Comparison of ENCODE assay signal across 23 mouse cellular contexts in genomic region chr9:123024201-123024600, GRCm38 (mm10). TPM values are rescaled to one million over a fixed set of nuclear protein-coding genes. Genes with fewer than 3 reads are reported as not detected.
"Had no signal": no experiment of that assay in that cellular context is flagged by ENCODE, and none has a peak within 500 bp of the region (broad histone marks: within the 10 kb centered on the region; RNA-seq: fewer than 3 reads in every experiment).

No protein-coding gene starts in this region.

- H3K36me3 ChIP-seq: limb, embryonic 10.5 days; limb, embryonic 13.5 days; liver, embryonic 15.5 days; lung, embryonic 15.5 days; midbrain, embryonic 10.5 days; midbrain, embryonic 13.5 days; neural tube, embryonic 13.5 days had no signal

- H3K27me3 ChIP-seq: limb, embryonic 13.5 days; liver, embryonic 12.5 days; liver, embryonic 15.5 days; lung, embryonic 15.5 days; midbrain, embryonic 13.5 days; neural tube, embryonic 13.5 days had no signal

- H3K4me2 ChIP-seq: limb, embryonic 13.5 days; liver, embryonic 12.5 days; liver, embryonic 15.5 days; lung, embryonic 15.5 days; midbrain, embryonic 13.5 days; neural tube, embryonic 13.5 days had no signal

- H3K27ac ChIP-seq: kidney, postnatal 0 days; layer of hippocampus, adult 2 months; limb, embryonic 10.5 days; limb, embryonic 13.5 days; liver, embryonic 12.5 days; liver, embryonic 15.5 days; lung, embryonic 15.5 days; midbrain, embryonic 10.5 days; midbrain, embryonic 13.5 days; neural tube, embryonic 13.5 days had no signal

- H3K9me3 ChIP-seq: limb, embryonic 10.5 days; limb, embryonic 13.5 days; liver, embryonic 12.5 days; liver, embryonic 15.5 days; lung, embryonic 15.5 days; megakaryocyte, embryonic 14.5 days; midbrain, embryonic 10.5 days; midbrain, embryonic 13.5 days; neural tube, embryonic 13.5 days had no signal

- H3K4me3 ChIP-seq: layer of hippocampus, adult 2 months; limb, embryonic 10.5 days; limb, embryonic 13.5 days; liver, embryonic 12.5 days; liver, embryonic 15.5 days; lung, embryonic 15.5 days; megakaryocyte, embryonic 14.5 days; midbrain, embryonic 10.5 days; midbrain, embryonic 13.5 days; myocyte; neural tube, embryonic 13.5 days had no signal

- ATAC-seq: liver, embryonic 12.5 days; midbrain, embryonic 13.5 days; midbrain, embryonic 16.5 days had no signal

- DNase-seq: kidney, postnatal 25 days; layer of hippocampus, adult 9-11 months; liver; lung, adult 18-20 months; lung, postnatal 36 days; retina, postnatal 1 day; right cerebral cortex, postnatal 25 days; thymus, adult 18-20 months; thymus, postnatal 36 days had no signal

- H3K9ac ChIP-seq: limb, embryonic 13.5 days; liver, embryonic 12.5 days; liver, embryonic 15.5 days; lung, embryonic 15.5 days; midbrain, embryonic 13.5 days; neural tube, embryonic 13.5 days had no signal

RNA-seq across cellular contexts. Expression of gene Tgm4, which starts 10.3 kb away (rescaled TPM):
- total RNA-seq: neutrophil, adult 5-6 weeks had no signal
- polyA plus RNA-seq: kidney, postnatal 0 days had no signal
